In genomic region chr10:80911354-80911753, GRCm38 (mm10) we compare ENCODE assay signal across 12 mouse cellular contexts. TPM values are rescaled to one million over a fixed set of nuclear protein-coding genes. Genes with fewer than 3 reads are reported as not detected.
"Had no signal": no experiment of that assay in that cellular context is flagged by ENCODE, and none has a peak within 500 bp of the region (broad histone marks: within the 10 kb centered on the region; RNA-seq: fewer than 3 reads in every experiment).

No protein-coding gene starts in this region.

- H3K9ac ChIP-seq: kidney, embryonic 15.5 days; liver, embryonic 14.5 days; midbrain, embryonic 13.5 days; neural tube, embryonic 15.5 days had no signal

- DNase-seq: kidney, adult 2 months; kidney, postnatal 14 days; left cerebral cortex, postnatal 4 days; lung, adult 18-20 months; lung, postnatal 36 days; thymus, adult 18-20 months; thymus, postnatal 25 days had no signal

- H3K4me3 ChIP-seq: kidney, embryonic 15.5 days; midbrain, embryonic 13.5 days; neural tube, embryonic 15.5 days had no signal

- H3K27me3 ChIP-seq: kidney, embryonic 15.5 days; midbrain, embryonic 13.5 days; neural tube, embryonic 15.5 days had no signal

- H3K4me2 ChIP-seq: kidney, embryonic 15.5 days; midbrain, embryonic 13.5 days; neural tube, embryonic 15.5 days had no signal

- H3K27ac ChIP-seq: kidney, embryonic 15.5 days; liver, embryonic 14.5 days; midbrain, embryonic 13.5 days; neural tube, embryonic 15.5 days had no signal

- H3K9me3 ChIP-seq: kidney, embryonic 15.5 days; midbrain, embryonic 13.5 days; neural tube, embryonic 15.5 days had no signal

- ATAC-seq: midbrain, embryonic 13.5 days had no signal

RNA-seq across cellular contexts. Expression of gene Tmprss9, which starts 39.7 kb away (rescaled TPM):
- polyA plus RNA-seq: kidney, embryonic 15.5 days; lung, embryonic 16.5 days had no signal
